Mouse (Mus musculus): Measurements from ENCODE around the gene Sumo1.

DNA sequence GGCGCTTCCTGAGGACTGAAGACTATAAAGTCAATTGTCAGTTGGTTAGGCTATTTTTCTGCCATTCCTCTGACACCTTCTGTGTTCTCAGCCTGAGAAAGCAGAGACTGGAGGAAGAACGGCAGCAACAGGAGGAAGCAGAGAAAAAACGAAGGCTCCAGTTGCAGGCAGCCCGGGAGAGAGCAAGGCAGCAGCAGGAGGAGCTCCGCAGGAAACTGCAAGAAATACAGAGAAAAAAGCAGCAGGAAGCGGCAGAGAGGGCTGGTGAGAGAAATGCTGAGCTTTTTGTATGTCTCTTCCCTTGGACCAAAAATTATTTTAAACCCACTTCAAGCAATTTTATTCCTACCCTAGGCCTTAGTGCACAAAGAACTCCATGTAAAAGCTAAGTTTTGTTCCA is 37.6 kb downstream of the Sumo1 start:
- TF ChIP-seq POLR2A (IDR thresholded peaks at IDR 0.05; ENCODE audit: insufficient read depth, low read depth, low read length) (no peak), CTCF (IDR thresholded peaks at IDR 0.05) (no peak)
